Mouse (Mus musculus) cerebellum, adult 9-10 months (tissue): ENCODE results near the gene Gm3839.
"Not testable (repeated sequence)": the region's sequence is repeated elsewhere in the genome, so short reads cannot be mapped to it uniquely, and the experiment has no call there.

Experiments
- DNase-seq: peaks from one replicate; pipeline ENCODE4 v3.0.0; 2022

Gene Gm3839

GRCm38 (mm10) chr14:11356626-11357025 lies at the start of gene Gm3839:
Gene Gm3839 (minus strand): TSS chr14:11356726.
- not testable (repeated sequence) for DNase-seq

- no peak for DNase-seq
Observed at GRCm38 (mm10) chr14:11405661-11406060, 49.1 kb upstream of the Gm3839 start.

- no peak for DNase-seq
Observed at GRCm38 (mm10) chr14:11377846-11378245, 21.3 kb upstream of the Gm3839 start.

GRCm38 (mm10) chr14:11375225-11375624 lies 18.7 kb upstream of the Gm3839 start:
- no peak for DNase-seq

GRCm38 (mm10) chr14:11346086-11346485 lies 10.4 kb downstream of the Gm3839 start:
- DNase-seq = no peak

- no peak for DNase-seq
Observed at GRCm38 (mm10) chr14:11329993-11330392, 26.5 kb downstream of the Gm3839 start.

- no peak for DNase-seq
Observed at GRCm38 (mm10) chr14:11307079-11307478, 49.4 kb downstream of the Gm3839 start.

GRCm38 (mm10) chr14:11287956-11288355 lies 68.6 kb downstream of the Gm3839 start:
- not testable (repeated sequence) for DNase-seq

GRCm38 (mm10) chr14:11257161-11257705 lies 99.3 kb downstream of the Gm3839 start:
- DNase-seq = no peak

- no peak for DNase-seq
Observed at GRCm38 (mm10) chr14:11248053-11248452, 108.5 kb downstream of the Gm3839 start.

- DNase-seq = no peak
Observed at GRCm38 (mm10) chr14:11244546-11244945, 112.0 kb downstream of the Gm3839 start.

- DNase-seq = no peak
Observed at GRCm38 (mm10) chr14:11232086-11232485, 124.4 kb downstream of the Gm3839 start.
